Mouse (Mus musculus): ENCODE measurements around the gene Prss12. TPM values are rescaled to one million over a fixed set of nuclear protein-coding genes. Genes with fewer than 3 reads are reported as not detected.

The Prss12 gene
- polyA plus RNA-seq (2015; fragmentation: Nextera tagmentation; extraction: Ambion mirVana) = 36.8 and 36.9 TPM in 2 replicates

GRCm38 (mm10) chr3:123446708-123447537, at the start of gene Prss12:
Gene Prss12, plus strand, starts transcription at chr3:123446913.
- Histone ChIP-seq H3K36me3 (no peaks in the 10 kb centered on the region), H3K4me2 (replicated peaks) (peak within 1 kb of the TSS; percentile 98), H3K9me3 (replicated peaks) (no peaks in the 10 kb centered on the region), H3K27me3 (0 out of 2 replicates have a peak, but pooled peaks cover 5% of the 10 kb centered on the region), H3K9ac (peak within 1 kb of the TSS; percentile 57), H3K4me3 (replicated peaks) (peak within 1 kb of the TSS; percentile 70), H3K4me1 (peaks cover 16% of the 10 kb centered on the region; the same call in 1 of the 2 replicates), H3K27ac (replicated peaks) (peak within 1 kb of the TSS; percentile 44; the same call in 1 of the 2 replicates)
- under 1% methylated on average over 84 of the region's 84 CpGs for WGBS
- ATAC-seq (ENCODE audit: insufficient number of reproducible peaks, low FRiP score, low TSS enrichment, low read depth) = peak; percentile 65; the same call in 1 of the 2 replicates

DNA sequence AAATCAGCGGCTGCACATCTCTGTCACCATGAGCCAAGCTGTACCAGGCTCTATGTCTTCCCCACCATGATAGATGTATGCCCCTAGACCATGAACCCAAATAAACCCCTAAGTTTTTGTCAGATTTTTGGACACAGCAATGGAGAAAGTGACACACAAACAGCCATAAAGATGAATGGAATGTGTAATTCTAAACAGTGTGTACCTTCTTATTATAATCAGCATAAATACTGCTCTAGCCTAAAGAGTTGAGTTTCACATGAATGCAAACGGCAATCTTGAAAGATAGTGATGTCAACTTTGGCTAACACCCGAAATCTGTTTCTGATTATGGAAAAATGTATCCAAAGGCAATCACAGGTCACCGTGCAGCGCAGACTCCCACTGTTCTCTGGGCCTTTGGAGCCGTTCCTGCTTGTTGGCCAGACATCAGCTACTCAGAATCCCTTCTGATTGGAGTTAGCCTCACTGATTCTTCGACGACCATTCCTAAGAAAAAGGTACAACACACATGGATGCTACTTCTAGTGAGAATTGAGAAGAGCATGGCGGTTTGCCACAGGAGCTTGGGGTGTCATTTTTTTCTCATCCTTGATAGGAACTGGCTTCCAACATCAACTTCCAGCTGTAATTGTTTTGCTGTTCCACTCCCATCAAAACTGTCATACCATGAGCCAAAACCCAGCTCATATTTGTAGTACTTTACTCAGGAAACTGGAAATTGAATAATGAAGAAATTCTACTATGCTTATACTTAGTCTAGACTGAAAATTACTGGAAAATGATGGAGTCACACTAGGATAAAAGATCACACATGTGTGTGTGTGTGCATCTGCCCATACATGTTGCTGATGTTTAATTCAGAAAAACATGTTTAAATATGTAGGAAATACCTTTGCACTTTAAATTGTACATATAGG, 48.9 kb upstream of the Prss12 start:
- H3K4me1 ChIP-seq = no peaks in the 10 kb centered on the region; the same call in 1 of the 2 replicates
- H3K27ac ChIP-seq (replicated peaks) = peak overlapping the region; percentile 58
- no peaks in the 10 kb centered on the region for H3K27me3 ChIP-seq
- no peak overlapping the region for H3K4me3 ChIP-seq (replicated peaks)
- H3K4me2 ChIP-seq (replicated peaks) = no peak overlapping the region
- 40% methylated on average over 9 of the region's 9 CpGs for WGBS
- peak; percentile 70; the same call in 1 of the 2 replicates for ATAC-seq (ENCODE audit: insufficient number of reproducible peaks, low FRiP score, low TSS enrichment, low read depth)
- H3K36me3 ChIP-seq = no peaks in the 10 kb centered on the region
- H3K9me3 ChIP-seq (replicated peaks) = no peaks in the 10 kb centered on the region
- no peak overlapping the region for H3K9ac ChIP-seq

- Histone ChIP-seq H3K4me1 (no peaks in the 10 kb centered on the region), H3K27ac (replicated peaks) (no peak overlapping the region), H3K9me3 (replicated peaks) (no peaks in the 10 kb centered on the region), H3K4me3 (replicated peaks) (no peak overlapping the region), H3K36me3 (no peaks in the 10 kb centered on the region), H3K9ac (no peak overlapping the region), H3K27me3 (no peaks in the 10 kb centered on the region), H3K4me2 (replicated peaks) (no peak overlapping the region)
- WGBS = 79% methylated on average over 3 of the region's 3 CpGs
- ATAC-seq (ENCODE audit: insufficient number of reproducible peaks, low FRiP score, low TSS enrichment, low read depth) = no peak
Measured at GRCm38 (mm10) chr3:123404945-123405344, 41.8 kb upstream of the Prss12 start.

DNA sequence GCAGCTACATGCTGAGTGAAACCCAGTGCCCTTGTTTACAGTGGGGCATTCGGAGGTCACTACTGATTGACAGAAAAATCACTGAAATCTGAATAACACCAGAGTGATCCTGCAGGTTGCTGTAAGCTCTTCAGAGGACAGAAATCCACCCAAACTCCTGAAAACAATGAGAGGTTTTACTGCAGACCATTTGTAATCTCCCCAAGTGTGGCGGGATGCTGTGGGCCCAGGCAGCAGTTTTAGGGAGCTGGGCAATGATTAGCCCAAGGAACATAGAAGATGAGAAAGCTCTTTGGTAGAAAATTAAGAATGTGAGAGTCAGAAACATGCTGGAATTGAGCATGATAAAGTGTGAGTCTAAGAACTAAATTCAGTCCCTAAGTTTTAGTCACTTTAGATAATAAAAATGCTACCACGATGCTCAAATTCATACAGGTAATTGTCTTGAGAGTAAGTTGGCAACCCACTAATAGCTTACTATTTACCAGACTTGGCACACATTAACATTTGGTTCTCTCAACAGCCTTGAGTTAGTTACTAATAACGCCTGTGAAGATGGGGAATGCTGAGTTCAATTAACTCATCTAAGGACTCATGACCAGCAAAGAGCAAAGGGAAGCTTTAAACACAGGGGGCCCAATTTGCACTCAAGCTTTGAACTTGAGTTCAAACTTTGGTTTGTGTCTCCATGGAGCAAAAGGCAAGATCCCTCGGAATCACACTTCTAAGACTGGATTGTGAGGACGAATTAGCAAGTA, 34.7 kb upstream of the Prss12 start:
- Histone ChIP-seq H3K4me1 (no peaks in the 10 kb centered on the region), H3K27ac (replicated peaks) (no peak overlapping the region), H3K9me3 (replicated peaks) (no peaks in the 10 kb centered on the region), H3K36me3 (no peaks in the 10 kb centered on the region), H3K9ac (no peak overlapping the region), H3K4me3 (replicated peaks) (no peak overlapping the region), H3K4me2 (replicated peaks) (no peak overlapping the region), H3K27me3 (no peaks in the 10 kb centered on the region)
- 77% methylated on average over 6 of the region's 6 CpGs for WGBS
- ATAC-seq (ENCODE audit: insufficient number of reproducible peaks, low FRiP score, low TSS enrichment, low read depth) = no peak

GRCm38 (mm10) chr3:123413173-123413572, 33.5 kb upstream of the Prss12 start:
- H3K4me3 ChIP-seq (replicated peaks) = no peak overlapping the region
- H3K27ac ChIP-seq (replicated peaks) = no peak overlapping the region
- H3K4me2 ChIP-seq (replicated peaks) = no peak overlapping the region
- no peaks in the 10 kb centered on the region for H3K4me1 ChIP-seq
- no peaks in the 10 kb centered on the region for H3K9me3 ChIP-seq (replicated peaks)
- 60% methylated on average over 5 of the region's 5 CpGs for WGBS
- no peak for ATAC-seq (ENCODE audit: insufficient number of reproducible peaks, low FRiP score, low TSS enrichment, low read depth)
- H3K9ac ChIP-seq = no peak overlapping the region
- no peaks in the 10 kb centered on the region for H3K27me3 ChIP-seq
- no peaks in the 10 kb centered on the region for H3K36me3 ChIP-seq

- no peak overlapping the region for H3K27ac ChIP-seq (replicated peaks)
- H3K4me1 ChIP-seq = no peaks in the 10 kb centered on the region
- 54% methylated on average over 2 of the region's 2 CpGs for WGBS
- no peaks in the 10 kb centered on the region for H3K9me3 ChIP-seq (replicated peaks)
- no peak overlapping the region for H3K9ac ChIP-seq
- H3K27me3 ChIP-seq = no peaks in the 10 kb centered on the region
- no peak overlapping the region for H3K4me2 ChIP-seq (replicated peaks)
- ATAC-seq (ENCODE audit: insufficient number of reproducible peaks, low FRiP score, low TSS enrichment, low read depth) = no peak
- no peak overlapping the region for H3K4me3 ChIP-seq (replicated peaks)
- no peaks in the 10 kb centered on the region for H3K36me3 ChIP-seq
Measured at GRCm38 (mm10) chr3:123425647-123426046, 21.1 kb upstream of the Prss12 start.

- 52% methylated on average over 4 of the region's 4 CpGs for WGBS
- Histone ChIP-seq H3K4me1 (no peaks in the 10 kb centered on the region), H3K4me3 (replicated peaks) (no peak overlapping the region), H3K9me3 (replicated peaks) (no peaks in the 10 kb centered on the region), H3K27me3 (no peaks in the 10 kb centered on the region), H3K36me3 (no peaks in the 10 kb centered on the region), H3K9ac (no peak overlapping the region), H3K4me2 (replicated peaks) (no peak overlapping the region), H3K27ac (replicated peaks) (no peak overlapping the region)
- ATAC-seq (ENCODE audit: insufficient number of reproducible peaks, low FRiP score, low TSS enrichment, low read depth) = no peak
Measured at GRCm38 (mm10) chr3:123428005-123428404, 18.7 kb upstream of the Prss12 start.

DNA sequence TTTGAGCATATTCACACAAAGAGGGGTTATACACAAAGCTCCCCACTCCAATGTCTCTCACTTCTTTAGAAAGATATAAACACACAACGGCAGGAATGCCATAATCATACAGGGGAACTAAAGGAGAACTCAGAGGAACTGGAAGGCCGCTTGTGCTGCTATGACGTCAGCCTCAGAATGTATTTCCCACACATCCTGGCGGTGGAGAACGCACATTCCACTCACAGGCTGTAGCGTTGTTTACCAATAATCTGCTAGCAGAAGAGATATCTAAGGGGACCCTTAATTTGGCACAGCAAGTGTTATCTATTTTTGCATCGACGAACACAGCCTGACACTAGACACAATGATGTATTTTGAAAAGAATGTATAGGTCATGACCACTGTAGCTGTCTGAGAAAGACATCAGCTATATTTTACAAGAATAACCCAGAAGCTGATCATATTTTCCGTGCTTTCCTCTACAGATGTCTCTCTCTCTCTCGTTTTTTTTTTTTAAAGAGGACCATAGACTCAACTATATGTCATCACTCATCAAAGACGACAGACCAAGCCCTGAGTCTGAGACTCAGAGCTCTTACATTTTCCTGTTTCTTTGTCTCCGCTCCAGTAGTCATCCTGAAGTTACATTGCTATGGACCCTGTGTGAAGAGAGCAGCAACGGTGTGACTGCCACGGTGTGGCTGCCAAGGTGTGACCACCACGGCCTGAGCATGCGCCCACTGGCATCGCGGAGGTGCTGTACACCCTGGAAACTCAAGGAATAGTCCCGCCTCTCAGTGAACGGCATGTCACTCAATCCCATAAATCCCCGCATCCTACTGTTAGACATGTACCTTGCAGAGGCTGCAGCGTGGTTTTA, 16.9 kb upstream of the Prss12 start:
- WGBS = 75% methylated on average over 22 of the region's 22 CpGs
- no peak overlapping the region for H3K9ac ChIP-seq
- ATAC-seq (ENCODE audit: insufficient number of reproducible peaks, low FRiP score, low TSS enrichment, low read depth) = peak; percentile 51; the same call in 1 of the 2 replicates

GRCm38 (mm10) chr3:123431951-123432674, 14.6 kb upstream of the Prss12 start:
- Histone ChIP-seq H3K4me2 (replicated peaks) (no peak overlapping the region), H3K27me3 (no peaks in the 10 kb centered on the region), H3K4me1 (no peaks in the 10 kb centered on the region), H3K9me3 (replicated peaks) (no peaks in the 10 kb centered on the region), H3K36me3 (no peaks in the 10 kb centered on the region), H3K27ac (replicated peaks) (no peak overlapping the region), H3K9ac (no peak overlapping the region), H3K4me3 (replicated peaks) (no peak overlapping the region)
- 74% methylated on average over 5 of the region's 5 CpGs for WGBS
- no peak for ATAC-seq (ENCODE audit: insufficient number of reproducible peaks, low FRiP score, low TSS enrichment, low read depth)

More for the DNA sequence above, 16.9 kb upstream of the Prss12 start:
- H3K4me3 ChIP-seq (replicated peaks) = no peak overlapping the region
- H3K27me3 ChIP-seq = no peaks in the 10 kb centered on the region
- no peak overlapping the region for H3K27ac ChIP-seq (replicated peaks)
- no peaks in the 10 kb centered on the region for H3K9me3 ChIP-seq (replicated peaks)
- H3K4me1 ChIP-seq = no peaks in the 10 kb centered on the region
- H3K4me2 ChIP-seq (replicated peaks) = no peak overlapping the region
- no peaks in the 10 kb centered on the region for H3K36me3 ChIP-seq

Data from embryonic facial prominence, embryonic 15.5 days (tissue).